Mouse (Mus musculus) gastrocnemius, adult 8-10 months (tissue): Measurements from ENCODE around the gene Myo10. TPM values are rescaled to one million over a fixed set of nuclear protein-coding genes. Genes with fewer than 3 reads are reported as not detected.
"Not testable (repeated sequence)": the region's sequence is repeated elsewhere in the genome, so short reads cannot be mapped to it uniquely, and the experiment has no call there.

ENCODE experiments used
- DNase-seq, 2 experiments: peaks; one replicate each; pipeline ENCODE4 v3.0.0; 2022; ENCODE audit warnings: low spot score in 2 of 2
- total RNA-seq, 4 experiments: library from RNA; stranded (reverse); gene quantifications; 2 replicates each; pipeline ENCODE4 v1.2.4; 2022

Gene Myo10
- total RNA-seq, 4 experiments from 2014 or later = 50.1 to 61.3 (median 55.3) TPM

DNA sequence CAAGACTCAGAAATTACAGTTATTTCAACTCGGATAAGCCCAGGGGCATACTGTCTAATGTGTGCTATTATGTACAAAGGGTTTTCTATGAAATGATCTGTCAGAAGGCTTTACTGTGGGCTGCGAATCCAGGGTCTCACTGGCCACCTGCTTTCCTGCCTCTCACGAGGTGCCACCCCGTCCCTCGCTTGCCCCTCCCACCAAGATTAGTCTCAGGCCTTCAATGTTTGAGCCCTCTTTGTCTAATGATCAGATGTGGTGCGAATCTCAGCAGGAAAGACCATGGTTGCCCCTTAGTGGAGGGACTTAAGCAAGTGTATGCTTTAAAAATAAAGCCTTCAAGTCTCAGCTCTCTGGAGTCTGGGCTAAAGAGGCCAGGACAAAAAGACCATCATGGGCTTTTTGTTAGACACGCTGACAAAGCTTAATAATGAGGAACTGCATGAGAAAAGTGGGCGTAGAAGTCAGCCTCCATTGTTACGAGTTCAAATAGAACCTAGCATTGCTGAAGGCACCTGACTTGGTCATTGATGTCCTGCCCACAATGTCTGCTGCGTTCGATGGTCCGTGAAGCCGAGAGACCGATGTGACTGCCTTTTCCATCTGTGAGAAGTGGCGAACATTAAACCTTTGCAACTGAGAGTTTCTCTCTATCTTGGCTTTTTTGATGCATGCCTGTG, 67.9 kb downstream of the Myo10 start:
- DNase-seq = no peak

- no peak for DNase-seq
These were observed 68.4 kb downstream of the Myo10 start for GRCm38 (mm10) chr15:25690746-25691105.

- DNase-seq = no peak
These were observed 70.1 kb downstream of the Myo10 start for GRCm38 (mm10) chr15:25692254-25692950.

DNA sequence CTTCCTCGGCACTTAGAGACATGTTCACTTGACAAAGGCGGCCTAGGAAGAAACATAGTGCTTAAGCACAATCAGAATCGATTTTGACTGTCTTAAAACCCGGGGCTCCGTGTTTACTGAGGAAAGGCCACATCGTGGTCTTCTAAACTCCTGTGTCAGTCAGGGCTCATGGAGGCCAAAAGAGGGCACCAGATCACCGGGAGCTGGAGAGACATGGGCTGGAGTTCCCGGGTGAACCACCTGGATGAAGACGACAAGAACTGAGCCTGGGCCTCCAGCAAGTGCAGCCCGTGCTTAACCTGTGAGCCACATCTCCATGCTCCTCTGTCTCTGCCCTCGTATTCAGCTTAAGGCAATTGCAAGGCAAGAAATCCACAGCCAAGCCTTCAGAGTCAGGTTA, 71.4 kb downstream of the Myo10 start:
- DNase-seq = no peak

- no peak for DNase-seq
These were observed 72.4 kb downstream of the Myo10 start for GRCm38 (mm10) chr15:25694749-25695148.

GRCm38 (mm10) chr15:25695253-25695652, 72.9 kb downstream of the Myo10 start:
- no peak for DNase-seq

DNA sequence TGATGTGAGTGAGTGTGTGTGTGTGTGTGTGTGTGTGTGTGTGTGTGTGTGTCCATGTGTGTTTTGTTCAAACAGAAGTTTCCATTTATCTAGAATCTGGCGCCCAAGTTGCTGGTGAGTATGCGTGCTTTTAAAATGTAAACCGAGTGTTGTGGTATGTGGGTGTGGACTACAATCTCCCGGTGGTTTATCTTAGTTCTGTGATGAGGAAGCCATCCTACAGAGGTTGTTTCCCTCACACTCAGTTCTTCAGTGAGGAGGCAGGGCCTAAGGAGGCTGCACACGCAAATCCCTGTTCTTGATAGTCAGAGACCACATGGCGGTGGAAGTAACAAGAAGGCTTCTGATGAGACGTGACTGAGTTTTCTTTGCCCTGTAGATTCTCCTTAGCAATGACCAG, 73.6 kb downstream of the Myo10 start:
- no peak for DNase-seq

- DNase-seq = no peak
These were observed 74.3 kb downstream of the Myo10 start for GRCm38 (mm10) chr15:25696660-25697059.

GRCm38 (mm10) chr15:25699032-25699557, 76.8 kb downstream of the Myo10 start:
- no peak for DNase-seq

DNA sequence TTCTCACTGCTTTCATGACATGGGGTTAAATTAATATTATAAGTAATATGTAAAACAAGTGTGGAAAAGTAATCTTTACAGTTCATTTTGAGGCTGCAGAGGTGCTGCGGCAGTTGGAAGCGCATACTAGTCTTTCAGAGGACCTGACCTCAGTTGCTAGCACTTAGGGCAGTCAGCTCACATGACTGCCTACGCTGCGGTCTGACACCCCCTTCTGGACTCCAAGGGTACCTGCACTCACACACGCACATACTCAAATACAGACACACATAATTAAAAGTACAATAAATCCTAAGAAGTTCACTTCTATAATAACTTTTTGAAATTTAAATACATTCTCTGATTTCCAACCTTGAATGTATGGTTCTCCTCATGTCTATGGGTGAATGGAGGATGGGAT, 80.3 kb downstream of the Myo10 start:
- DNase-seq = no peak

DNA sequence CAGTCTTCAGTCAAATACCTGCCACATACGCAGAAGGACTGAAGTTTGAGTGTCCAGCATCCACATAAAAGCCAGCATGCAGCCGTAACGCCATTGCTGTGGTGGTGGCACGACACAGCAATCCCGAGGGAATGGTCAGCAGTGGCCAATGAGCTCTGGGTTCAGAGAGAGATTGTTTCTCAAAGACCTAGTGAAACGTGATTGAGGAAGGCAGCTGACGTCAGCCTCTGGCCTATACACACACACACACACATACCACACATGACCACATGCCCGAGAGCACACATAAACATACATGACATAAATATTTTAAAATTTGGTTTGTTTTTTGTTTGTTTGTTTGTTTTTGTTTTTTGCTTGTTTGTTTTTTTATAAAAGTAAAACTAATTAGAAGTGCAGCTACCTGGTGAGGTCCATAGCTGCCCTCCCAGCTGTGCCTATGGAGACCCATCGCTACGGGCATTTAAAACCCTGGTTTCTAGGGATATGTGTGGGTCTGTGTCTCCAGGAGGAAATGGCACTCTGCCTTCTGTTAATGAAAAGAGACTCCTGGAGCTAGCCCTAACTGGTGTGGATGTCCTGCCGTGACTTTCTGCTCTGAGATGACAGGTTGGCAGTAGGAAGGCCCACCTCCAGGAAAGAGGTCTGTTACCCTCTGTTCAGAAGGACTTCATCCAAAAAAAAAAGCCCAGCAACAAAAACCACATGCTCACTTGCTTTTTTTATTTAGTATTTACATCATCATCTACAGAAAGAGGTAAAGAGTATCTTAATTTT, 82.7 kb downstream of the Myo10 start:
- no peak for DNase-seq

- no peak for DNase-seq
These were observed 84.7 kb downstream of the Myo10 start for GRCm38 (mm10) chr15:25706874-25707554.

DNA sequence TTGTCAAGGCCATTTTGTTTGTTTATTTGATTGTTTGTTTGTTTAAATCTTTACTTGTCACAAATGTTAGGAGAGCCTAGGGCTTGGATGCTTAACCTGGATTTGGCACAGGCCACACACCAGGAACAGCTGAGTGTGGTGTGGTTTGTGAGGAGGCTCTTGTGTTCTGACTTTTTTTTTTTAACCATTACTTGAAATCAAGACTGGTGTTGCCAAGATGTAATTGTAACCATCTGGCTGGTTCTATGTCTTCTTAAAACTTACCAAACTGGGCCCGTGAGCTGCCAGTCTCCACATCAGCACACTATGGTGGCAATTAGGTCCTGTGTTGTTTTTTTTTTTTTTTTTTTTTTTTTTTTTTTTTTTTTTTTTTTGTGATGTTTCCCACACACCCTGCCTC, 85.6 kb downstream of the Myo10 start:
- DNase-seq = no peak

DNA sequence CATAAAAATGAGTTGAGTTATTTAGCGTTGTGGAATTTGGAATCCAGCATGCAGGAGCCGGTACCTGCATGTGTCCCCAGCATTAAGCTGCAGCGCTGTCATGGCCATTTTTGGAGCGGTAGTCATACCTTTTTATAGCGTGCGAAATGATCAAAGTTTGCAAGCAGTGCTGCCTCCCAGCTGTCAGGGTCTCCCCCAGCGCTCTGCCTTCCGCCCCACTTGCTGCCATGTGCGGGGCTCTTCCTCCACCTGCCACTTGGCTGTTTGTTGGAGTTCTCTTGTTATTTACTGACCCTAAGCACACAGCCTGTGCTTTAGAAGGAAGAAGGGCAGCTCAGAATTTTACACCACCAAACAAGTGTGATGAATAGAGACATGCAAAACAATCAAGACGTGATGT, 88.6 kb downstream of the Myo10 start:
- no peak for DNase-seq

- no peak for DNase-seq
These were observed 90.6 kb downstream of the Myo10 start for GRCm38 (mm10) chr15:25712877-25713276.

DNA sequence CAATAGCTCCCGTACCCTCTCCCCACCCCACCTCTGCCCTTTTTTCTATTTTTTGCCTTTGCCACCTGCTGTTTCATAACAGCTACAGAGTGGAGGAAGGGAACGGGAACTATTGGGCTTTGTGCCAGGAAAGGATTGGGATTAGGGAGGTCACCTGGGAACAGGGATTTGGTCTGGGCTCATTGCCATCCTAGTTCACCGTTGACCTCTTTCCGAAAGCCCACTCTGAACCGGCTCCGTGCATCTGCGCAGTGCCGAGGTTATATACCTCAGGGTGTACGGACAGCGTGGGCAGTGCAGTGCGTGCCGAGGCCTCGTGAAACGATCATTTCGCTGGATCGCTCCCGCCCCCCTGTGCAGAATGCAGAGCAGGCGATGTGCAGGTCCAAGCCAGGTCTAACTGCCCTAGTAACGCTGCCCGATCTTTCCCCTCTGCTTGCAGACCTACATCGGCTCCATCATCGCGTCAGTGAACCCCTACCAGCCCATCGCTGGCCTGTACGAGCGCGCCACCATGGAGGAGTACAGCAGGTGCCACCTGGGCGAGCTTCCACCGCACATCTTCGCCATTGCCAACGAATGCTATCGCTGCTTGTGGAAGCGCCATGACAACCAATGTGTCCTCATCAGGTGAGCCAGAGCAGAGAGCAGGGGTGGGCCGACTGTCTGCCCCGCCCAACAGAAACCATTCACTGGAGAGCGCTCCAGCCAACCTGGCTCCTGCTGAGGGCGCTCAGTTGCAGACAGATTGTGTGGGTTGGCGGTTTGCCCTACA, 91.4 kb downstream of the Myo10 start:
- DNase-seq = no peak

- no peak for DNase-seq
These were observed 93.1 kb downstream of the Myo10 start for GRCm38 (mm10) chr15:25715218-25715995.

DNA sequence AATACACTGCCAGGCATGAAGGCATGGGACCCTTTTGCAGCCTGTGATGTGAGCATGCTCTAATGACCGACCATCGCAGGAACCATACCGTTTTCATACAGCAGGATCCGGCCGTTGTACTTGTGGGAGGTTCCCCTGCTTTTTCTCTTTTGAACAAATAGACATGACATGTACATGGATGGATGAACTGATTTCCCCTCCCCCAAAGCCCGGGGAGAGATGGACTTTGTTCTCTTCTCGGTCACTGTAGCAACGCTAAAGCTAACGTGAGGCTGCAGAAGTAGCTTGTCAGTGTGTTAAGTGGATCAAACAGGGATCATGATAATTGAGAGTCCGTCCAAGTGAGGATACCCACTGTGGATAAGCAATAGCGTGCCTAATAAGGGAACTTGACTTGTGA, 93.7 kb downstream of the Myo10 start:
- no peak for DNase-seq

DNA sequence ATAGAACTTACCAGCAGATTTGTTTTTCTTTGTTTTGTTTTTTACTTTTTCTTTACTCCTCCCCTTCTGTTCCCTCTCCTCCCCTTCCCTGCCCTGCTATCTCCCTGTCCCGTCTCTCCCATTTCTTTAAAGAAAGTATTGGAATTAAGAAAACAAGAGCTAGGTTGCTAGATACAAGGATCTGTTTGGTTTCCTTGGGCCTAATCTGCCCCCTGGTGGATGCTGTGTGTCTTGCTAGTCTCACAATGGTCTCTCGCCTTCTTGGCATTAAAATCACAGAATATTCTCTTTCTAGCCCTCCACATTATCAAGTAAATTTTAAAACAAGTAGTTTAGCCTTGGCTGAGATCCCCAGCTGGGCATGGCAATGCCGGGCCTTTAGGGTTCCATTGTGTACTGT, 94.7 kb downstream of the Myo10 start:
- peak; percentile 59 to 60 for DNase-seq

DNA sequence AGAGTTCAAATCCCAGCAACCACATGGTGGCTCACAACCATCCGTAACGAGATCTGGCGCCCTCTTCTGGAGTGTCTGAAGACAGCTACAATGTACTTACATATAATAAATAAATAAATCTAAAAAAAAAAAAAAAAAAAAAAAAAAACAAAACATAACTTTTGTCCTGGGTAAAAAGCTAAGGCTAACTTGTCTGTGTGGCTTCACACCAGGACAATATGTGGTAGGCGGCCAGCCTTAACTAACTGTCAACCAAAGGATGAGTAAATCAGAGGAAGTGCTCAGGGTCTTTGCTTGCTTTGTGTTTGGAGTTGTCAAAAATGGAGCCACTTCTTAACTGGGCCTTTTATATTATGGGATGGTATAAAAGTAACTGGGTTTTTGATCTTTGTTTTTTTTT, 95.8 kb downstream of the Myo10 start:
- not testable (repeated sequence) for DNase-seq
